Mouse (Mus musculus) liver, embryonic 12.5 days (tissue): Measurements from ENCODE around the gene Sult2b1. TPM values are rescaled to one million over a fixed set of nuclear protein-coding genes. Genes with fewer than 3 reads are reported as not detected.

Experiments used
- ATAC-seq: fragments of 200-750 bp; cut with Nextera tagmentation; 2 replicates; pipeline ENCODE4 v1.8.0; 2017; ENCODE audit warnings: moderate number of reproducible peaks, mild to moderate bottlenecking, moderate library complexity
- H3K27ac ChIP-seq: fragments of 300-500 bp; sonication (generic); 2 replicates; pipeline ENCODE4 v1.5.1; 2016; ENCODE audit warnings: mild to moderate bottlenecking
- H3K27me3 ChIP-seq: fragments of 300-500 bp; sonication (generic); replicated peaks from 2 replicates; pipeline ENCODE4 v1.6.1; 2016; ENCODE audit warnings: mild to moderate bottlenecking, moderate library complexity
- H3K36me3 ChIP-seq: fragments of 300-500 bp; sonication (generic); 2 replicates; pipeline ENCODE4 v1.6.1; 2016; ENCODE audit warnings: mild to moderate bottlenecking, moderate library complexity
- H3K4me1 ChIP-seq: fragments of 300-500 bp; sonication (generic); 2 replicates; pipeline ENCODE4 v1.6.1; 2016
- H3K4me2 ChIP-seq: fragments of 300-500 bp; sonication (generic); 2 replicates; pipeline ENCODE4 v1.6.1; 2016; ENCODE audit warnings: mild to moderate bottlenecking, moderate library complexity
- H3K4me3 ChIP-seq: fragments of 300-500 bp; sonication (generic); 2 replicates; pipeline ENCODE4 v1.5.1; 2016; ENCODE audit warnings: mild to moderate bottlenecking, moderate library complexity
- H3K9ac ChIP-seq: fragments of 300-500 bp; sonication (generic); 2 replicates; pipeline ENCODE4 v1.6.1; 2016; ENCODE audit warnings: mild to moderate bottlenecking, moderate library complexity
- H3K9me3 ChIP-seq: fragments of 300-500 bp; sonication (generic); replicated peaks from 2 replicates; pipeline ENCODE4 v1.6.1; 2016; ENCODE audit warnings: mild to moderate bottlenecking, moderate library complexity
- WGBS: fragments of 180-500 bp; shearing (Covaris S2); methylation state at CpG from one replicate; pipeline ENCODE4 v1.1.7; 2016; ENCODE audit not compliant: insufficient replicate concordance; 5-methylcytosine and 5-hydroxymethylcytosine counted together
- polyA plus RNA-seq: library from polyadenylated mRNA; unstranded; fragments of >200 nt; fragmentation: Nextera tagmentation; extraction: Ambion mirVana; gene quantifications from 2 replicates; pipeline ENCODE4 v1.2.1, GENCODE M21; 2016

The Sult2b1 gene
- polyA plus RNA-seq, 1 experiment from 2014 or later = 0.81 TPM

DNA sequence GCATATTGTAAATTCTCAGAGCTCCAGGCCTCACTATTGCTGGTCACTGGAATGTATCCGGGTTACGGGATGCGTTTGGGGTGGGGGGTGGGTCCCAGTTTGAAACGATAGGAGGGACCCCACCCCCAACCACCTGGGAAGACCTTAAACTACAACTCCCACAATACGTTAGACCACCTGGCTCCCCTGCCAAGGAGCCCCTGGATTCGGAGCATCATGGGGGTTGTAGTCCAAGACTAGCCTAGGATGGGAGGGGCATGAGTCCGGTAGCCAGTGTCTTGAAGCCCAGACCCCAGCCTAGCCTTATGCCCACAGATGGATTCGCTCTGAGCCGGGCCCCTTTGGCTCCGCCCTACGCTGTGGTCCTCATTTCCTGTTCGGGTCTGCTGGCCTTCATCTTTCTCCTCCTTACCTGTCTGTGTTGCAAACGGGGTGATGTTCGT lies 1.7 kb upstream of the Sult2b1 start:
- H3K4me2 ChIP-seq = peak overlapping the region; percentile 60
- H3K4me3 ChIP-seq = peak overlapping the region; percentile 18; the same call in 1 of the 2 replicates
- H3K27me3 ChIP-seq = peaks cover 97% of the 10 kb centered on the region
- H3K4me1 ChIP-seq = peaks cover 40% of the 10 kb centered on the region
- no peaks in the 10 kb centered on the region for H3K9me3 ChIP-seq
- H3K27ac ChIP-seq = no peak overlapping the region
- 3% methylated on average over 14 of the region's 14 CpGs for WGBS
- no peak for ATAC-seq
- H3K36me3 ChIP-seq = no peaks in the 10 kb centered on the region
- H3K9ac ChIP-seq = no peak overlapping the region

DNA sequence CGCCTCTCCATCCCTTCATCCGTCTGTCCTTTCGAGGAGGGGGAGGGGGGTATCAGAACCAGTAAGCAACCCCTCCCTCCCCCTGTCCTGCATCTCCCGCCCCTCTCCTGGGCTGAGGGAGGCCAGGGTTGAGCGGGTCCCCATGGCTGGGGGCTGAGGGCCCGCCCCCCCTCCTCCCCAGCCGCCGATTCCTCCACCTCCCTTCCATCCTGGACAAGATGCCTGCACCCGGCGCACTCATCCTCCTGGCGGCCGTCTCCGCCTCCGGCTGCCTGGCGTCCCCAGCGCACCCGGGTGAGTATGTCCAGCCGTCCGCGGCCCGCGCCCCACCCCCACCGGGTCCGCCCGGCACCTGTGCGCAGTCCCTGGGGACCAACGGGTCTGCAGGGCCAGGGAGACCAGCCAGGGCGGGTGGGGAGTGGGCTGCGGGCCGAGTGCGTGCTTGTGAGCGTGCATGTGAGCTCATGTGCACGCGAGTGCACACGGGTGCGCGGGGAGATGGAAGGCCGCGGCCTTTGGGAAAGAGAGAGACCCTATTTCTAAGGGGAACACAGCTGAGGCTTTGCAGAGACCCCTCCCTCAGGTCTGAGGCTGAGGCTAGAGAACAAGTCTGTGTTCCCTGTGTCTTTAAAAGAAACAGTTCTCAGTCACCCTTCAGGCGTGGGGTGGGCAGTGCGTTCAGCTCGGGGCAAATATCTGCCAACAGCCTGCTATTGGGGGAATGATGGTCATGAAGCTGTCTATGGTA lies 1.1 kb upstream of the Sult2b1 start:
- H3K4me3 ChIP-seq = peak overlapping the region; percentile 47
- no peaks in the 10 kb centered on the region for H3K9me3 ChIP-seq
- no peak for ATAC-seq
- peaks cover 97% of the 10 kb centered on the region for H3K27me3 ChIP-seq
- WGBS = 3% methylated on average over 41 of the region's 42 CpGs
- H3K36me3 ChIP-seq = no peaks in the 10 kb centered on the region
- H3K9ac ChIP-seq = peak overlapping the region; percentile 37
- H3K4me1 ChIP-seq = peaks cover 40% of the 10 kb centered on the region
- H3K4me2 ChIP-seq = peak overlapping the region; percentile 60
- no peak overlapping the region for H3K27ac ChIP-seq

DNA sequence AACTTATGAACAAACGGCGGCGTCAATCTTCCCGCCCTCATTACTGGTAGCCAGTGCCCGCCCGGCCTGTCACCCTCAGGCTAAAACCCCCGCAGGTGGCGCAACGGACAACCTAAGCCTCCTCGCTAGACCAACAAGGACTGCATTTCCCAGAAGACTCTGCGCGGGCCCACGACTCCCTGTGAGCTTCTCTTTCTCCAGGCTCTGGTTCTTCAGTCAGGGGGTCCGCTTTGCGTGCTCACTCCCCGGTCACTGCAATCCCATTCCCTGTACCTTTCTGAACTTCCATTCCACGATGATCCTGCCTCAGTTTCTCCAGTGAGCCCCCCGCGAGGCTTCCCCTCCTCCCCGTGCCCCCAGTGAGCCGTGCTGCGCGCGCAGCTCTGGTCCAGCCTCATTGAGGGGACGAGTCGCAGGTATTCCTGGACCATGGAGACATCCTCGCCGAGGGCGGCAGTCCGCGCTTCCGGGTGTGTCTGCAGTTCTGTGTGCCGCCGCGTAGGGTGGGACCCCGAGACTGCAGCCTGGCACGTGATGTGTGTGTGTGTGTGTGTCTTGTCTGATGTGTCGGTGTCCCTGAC lies 868 bp downstream of the Sult2b1 start, which contains the start of gene Lmtk3:
Gene Lmtk3 (plus strand): TSS at position 228 of the 581 bp plus-strand sequence.
- ATAC-seq = peak; percentile 23; the same call in 1 of the 2 replicates
- H3K4me2 ChIP-seq = peak within 1 kb of the TSS; percentile 75
- under 1% methylated on average over 38 of the region's 38 CpGs for WGBS

DNA sequence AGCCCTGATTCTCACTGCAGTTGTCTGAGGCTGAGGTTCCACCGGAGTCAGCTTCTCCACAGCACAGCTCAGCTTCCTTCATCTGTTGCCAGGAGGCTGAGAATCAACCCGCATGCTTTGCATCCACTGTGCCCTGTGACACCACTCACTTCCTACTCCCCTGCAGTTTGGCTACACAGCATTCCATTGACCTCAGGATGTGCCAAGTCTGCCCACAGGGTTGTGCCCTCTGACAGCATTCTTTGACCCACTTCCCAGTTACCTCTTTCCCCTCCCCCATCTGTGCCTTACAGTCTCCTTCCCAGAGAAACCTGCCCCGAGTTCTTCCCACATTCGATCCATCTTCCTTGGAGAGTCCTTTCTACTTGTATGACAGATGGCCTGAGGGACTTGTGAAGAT lies 2.2 kb downstream of the Sult2b1 start:
- H3K4me3 ChIP-seq = no peak overlapping the region
- H3K27ac ChIP-seq = no peak overlapping the region
- H3K9me3 ChIP-seq = no peaks in the 10 kb centered on the region
- no peak overlapping the region for H3K9ac ChIP-seq
- no peaks in the 10 kb centered on the region for H3K36me3 ChIP-seq
- peaks cover 45% of the 10 kb centered on the region for H3K4me1 ChIP-seq
- WGBS = 56% methylated on average over 4 of the region's 4 CpGs
- H3K4me2 ChIP-seq = no peak overlapping the region
- ATAC-seq = no peak
- peaks cover 92% of the 10 kb centered on the region for H3K27me3 ChIP-seq

More for the DNA sequence above, 868 bp downstream of the Sult2b1 start, which contains the start of gene Lmtk3:
- Histone ChIP-seq H3K4me3 (peak within 1 kb of the TSS; percentile 58), H3K9ac (peak within 1 kb of the TSS; percentile 51), H3K27me3 (peaks cover 94% of the 10 kb centered on the region), H3K36me3 (no peaks in the 10 kb centered on the region), H3K4me1 (peaks cover 47% of the 10 kb centered on the region), H3K9me3 (no peaks in the 10 kb centered on the region), H3K27ac (no peak within 1 kb of the TSS)

DNA sequence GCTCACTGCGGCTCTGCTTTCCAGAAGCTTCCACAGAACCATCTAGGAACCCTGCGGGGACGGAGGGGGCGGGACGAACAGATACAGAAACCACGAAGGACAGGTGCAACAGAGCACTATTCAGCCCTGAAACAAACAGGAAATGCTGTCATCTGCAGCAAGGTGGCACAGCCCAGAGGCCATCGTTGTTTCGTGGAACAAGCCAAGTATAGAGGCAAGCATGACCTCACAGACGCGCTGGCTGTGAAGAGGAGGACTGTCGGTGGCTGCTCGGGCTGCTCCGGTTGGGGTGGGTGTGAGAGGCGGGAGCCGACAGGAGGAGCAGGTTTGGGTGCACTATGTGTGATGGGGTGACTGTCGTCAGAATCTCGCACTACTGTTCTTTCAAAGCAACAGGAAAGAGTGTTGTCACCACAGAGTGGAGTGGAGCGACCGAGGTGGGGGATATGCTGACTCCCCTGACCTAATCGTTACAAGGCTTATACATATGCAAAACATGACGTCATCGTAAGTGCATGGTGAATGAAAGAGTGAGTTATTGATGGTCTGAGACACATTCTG lies 5.3 kb downstream of the Sult2b1 start:
- no peak for ATAC-seq
- Histone ChIP-seq H3K4me2 (peak overlapping the region; percentile 43), H3K4me1 (peaks cover 16% of the 10 kb centered on the region), H3K27me3 (peaks cover 71% of the 10 kb centered on the region), H3K27ac (no peak overlapping the region), H3K9ac (no peak overlapping the region), H3K4me3 (no peak overlapping the region), H3K36me3 (no peaks in the 10 kb centered on the region), H3K9me3 (no peaks in the 10 kb centered on the region)
- 16% methylated on average over 22 of the region's 22 CpGs for WGBS

DNA sequence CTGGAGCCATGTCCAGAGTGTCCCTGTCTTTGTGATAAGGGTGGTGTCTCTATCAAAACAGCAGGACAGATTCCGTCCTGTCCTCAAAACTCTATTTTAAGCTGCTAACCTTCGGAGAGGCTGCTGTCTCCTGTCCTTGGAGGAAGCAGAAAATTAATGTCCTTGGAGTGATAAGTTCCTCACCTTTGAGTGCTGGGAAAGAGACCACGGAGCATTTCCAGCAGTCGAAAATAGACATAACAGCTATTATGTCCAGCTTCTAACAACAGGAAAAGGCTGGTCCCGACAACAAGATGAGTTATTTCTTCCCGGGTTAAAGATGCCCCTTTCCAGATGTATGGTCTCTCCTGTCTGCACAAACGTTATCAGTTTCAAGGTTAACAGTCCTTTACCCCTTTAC lies 9.2 kb downstream of the Sult2b1 start:
- H3K9me3 ChIP-seq = no peaks in the 10 kb centered on the region
- 52% methylated on average over 7 of the region's 7 CpGs for WGBS
- ATAC-seq = no peak
- H3K27me3 ChIP-seq = peaks cover 52% of the 10 kb centered on the region
- H3K4me3 ChIP-seq = no peak overlapping the region
- no peak overlapping the region for H3K9ac ChIP-seq
- H3K4me1 ChIP-seq = peaks cover 7% of the 10 kb centered on the region
- no peak overlapping the region for H3K27ac ChIP-seq
- no peak overlapping the region for H3K4me2 ChIP-seq
- H3K36me3 ChIP-seq = no peaks in the 10 kb centered on the region

DNA sequence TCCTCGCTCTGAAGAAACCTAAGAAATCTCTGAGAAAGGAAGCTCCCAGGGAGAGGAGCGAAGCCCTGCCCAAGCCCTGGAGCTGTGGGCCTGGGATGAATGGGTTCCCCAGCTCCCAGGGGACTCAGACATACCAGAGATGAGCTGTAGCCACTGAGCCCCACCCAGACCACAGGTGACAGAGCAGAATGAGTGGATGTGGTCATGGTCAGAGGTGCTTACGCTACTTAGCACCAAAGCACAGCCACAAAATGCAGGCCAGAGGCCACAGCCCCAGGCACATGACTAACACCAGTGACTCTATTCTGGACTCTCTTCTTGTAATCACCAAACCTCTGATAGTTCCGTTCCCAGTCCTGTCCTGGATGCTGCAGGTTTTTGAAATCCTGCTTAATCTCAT lies 13.4 kb downstream of the Sult2b1 start:
- Histone ChIP-seq H3K9me3 (no peaks in the 10 kb centered on the region), H3K36me3 (no peaks in the 10 kb centered on the region), H3K4me2 (no peak overlapping the region), H3K4me3 (no peak overlapping the region), H3K9ac (no peak overlapping the region), H3K27ac (no peak overlapping the region), H3K4me1 (no peaks in the 10 kb centered on the region), H3K27me3 (peaks cover 26% of the 10 kb centered on the region)
- 55% methylated on average over 4 of the region's 4 CpGs for WGBS
- no peak for ATAC-seq

DNA sequence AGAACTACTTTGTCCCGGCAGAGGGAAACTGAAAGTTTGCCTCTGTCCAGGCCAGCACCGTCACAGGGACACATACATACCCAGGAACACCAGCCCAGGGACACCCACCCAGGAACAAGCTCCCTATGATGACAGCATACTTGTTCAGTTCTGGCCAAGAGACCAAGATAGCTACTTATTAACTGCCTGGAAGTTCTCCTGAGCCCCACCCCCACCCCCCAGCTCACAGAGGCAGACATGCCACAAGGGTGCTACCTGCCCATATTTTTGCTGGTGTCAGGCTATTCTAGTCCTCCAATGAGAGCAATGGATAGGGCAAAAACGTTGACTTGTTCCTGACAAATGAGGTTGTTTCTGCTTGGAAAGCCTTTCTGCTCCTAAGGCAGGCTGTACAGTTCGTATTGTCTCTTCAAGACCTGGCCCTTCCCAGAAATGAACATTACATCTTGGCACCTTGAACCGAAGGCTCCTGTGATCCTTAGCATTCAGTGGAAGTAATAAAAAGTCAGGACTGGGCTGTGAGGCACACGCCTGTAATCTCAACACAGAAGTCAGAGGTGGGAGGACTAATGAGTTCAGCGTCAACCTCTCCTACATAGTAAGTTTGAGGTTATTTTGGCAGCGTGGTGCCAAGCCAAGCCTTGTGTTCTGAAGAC lies 13.9 kb downstream of the Sult2b1 start:
- no peak overlapping the region for H3K27ac ChIP-seq
- H3K9ac ChIP-seq = no peak overlapping the region
- H3K27me3 ChIP-seq = peaks cover 27% of the 10 kb centered on the region
- no peak overlapping the region for H3K4me2 ChIP-seq
- no peaks in the 10 kb centered on the region for H3K9me3 ChIP-seq
- H3K4me3 ChIP-seq = no peak overlapping the region
- H3K4me1 ChIP-seq = no peaks in the 10 kb centered on the region
- no peak for ATAC-seq
- WGBS = 45% methylated on average over 8 of the region's 8 CpGs
- H3K36me3 ChIP-seq = no peaks in the 10 kb centered on the region

DNA sequence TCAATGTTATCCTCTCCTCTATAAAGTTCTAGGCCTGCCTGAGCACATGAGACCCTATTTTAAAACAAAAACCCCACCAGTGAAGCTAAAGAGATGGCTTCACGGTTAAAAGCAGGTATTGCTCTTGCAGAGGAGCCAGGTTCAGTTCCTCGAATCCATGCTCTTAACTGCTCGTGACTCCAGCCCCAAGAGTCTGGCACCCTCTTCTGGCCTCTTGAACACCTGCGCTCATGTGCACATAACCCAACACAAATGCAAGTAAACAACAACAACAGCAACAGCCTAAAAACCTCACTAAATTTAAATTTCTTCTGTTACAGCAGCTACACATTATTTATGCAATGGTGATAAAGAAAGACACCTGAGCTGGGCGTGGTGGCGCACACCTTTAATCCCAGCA lies 17.0 kb downstream of the Sult2b1 start:
- 66% methylated on average over 6 of the region's 6 CpGs for WGBS
- no peaks in the 10 kb centered on the region for H3K4me1 ChIP-seq
- no peaks in the 10 kb centered on the region for H3K9me3 ChIP-seq
- no peak overlapping the region for H3K4me3 ChIP-seq
- no peak overlapping the region for H3K27ac ChIP-seq
- no peak overlapping the region for H3K9ac ChIP-seq
- H3K36me3 ChIP-seq = no peaks in the 10 kb centered on the region
- H3K4me2 ChIP-seq = no peak overlapping the region
- no peak for ATAC-seq
- H3K27me3 ChIP-seq = peaks cover 8% of the 10 kb centered on the region; the same call in 1 of the 2 replicates

DNA sequence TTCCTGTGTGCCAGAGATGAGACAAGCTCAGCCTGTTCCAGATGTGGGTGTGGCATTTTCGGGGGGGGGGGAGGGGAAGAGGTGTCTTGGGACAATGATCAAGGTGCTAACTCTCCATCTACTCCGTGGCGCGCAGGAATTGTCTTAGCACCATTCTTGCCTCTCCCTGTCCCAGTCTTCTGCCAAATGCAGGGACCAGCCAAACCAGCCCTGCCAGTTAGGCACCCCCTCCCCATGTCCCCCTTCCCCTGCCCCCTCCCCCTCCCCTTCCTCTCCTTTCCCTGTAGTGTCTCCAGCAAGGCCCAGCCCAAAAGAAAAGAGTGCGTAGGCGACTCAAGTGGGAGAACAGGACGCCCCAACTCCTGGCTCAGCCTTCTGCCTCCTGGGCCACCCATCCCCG lies 17.7 kb downstream of the Sult2b1 start:
- H3K4me2 ChIP-seq = no peak overlapping the region
- no peak overlapping the region for H3K27ac ChIP-seq
- no peaks in the 10 kb centered on the region for H3K9me3 ChIP-seq
- H3K27me3 ChIP-seq = 0 out of 2 replicates have a peak, but pooled peaks cover 11% of the 10 kb centered on the region
- H3K9ac ChIP-seq = no peak overlapping the region
- no peak overlapping the region for H3K4me3 ChIP-seq
- ATAC-seq = no peak
- H3K36me3 ChIP-seq = no peaks in the 10 kb centered on the region
- WGBS = 38% methylated on average over 8 of the region's 8 CpGs
- no peaks in the 10 kb centered on the region for H3K4me1 ChIP-seq

DNA sequence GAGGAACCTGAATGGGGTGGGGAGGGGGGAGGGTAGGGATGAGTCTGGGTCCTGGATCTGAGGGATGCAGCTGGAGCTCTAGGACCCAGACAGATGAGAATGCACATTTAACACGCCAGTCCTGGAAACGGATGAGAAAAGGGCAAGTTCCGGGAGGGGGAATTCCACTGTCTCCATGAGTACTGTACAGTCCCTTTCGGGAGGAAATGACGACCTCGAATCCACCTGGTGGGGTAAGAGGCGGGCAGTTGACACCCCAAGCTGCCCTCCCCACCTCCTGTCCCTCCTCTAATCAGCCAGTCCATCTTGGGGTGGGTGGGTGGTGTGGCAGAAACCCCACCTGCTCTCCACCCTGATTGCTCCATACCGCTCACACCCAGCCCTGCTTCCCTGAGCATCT lies 18.5 kb downstream of the Sult2b1 start:
- WGBS = 42% methylated on average over 8 of the region's 8 CpGs
- no peaks in the 10 kb centered on the region for H3K36me3 ChIP-seq

DNA sequence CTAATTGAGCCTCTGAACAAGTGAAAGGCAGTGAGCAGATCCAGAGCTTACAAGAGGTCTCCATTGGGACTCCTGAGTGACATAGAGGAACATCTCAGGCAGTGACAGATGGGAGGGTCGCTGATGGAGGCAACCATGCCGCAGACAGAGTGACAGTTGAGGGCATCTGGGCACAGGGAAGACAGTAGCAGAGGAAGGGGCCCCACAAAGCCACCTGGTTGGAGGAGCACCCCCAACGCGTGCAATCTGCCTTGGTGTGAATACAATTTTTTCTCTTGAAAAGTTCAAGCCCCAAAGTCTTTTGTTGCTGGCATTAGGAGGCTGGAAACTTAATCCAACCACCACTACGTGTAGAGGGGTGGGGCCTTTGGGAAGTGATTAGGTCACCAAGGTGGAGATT lies 24.3 kb downstream of the Sult2b1 start:
- no peaks in the 10 kb centered on the region for H3K9me3 ChIP-seq
- no peak for ATAC-seq
- H3K4me3 ChIP-seq = no peak overlapping the region
- H3K27ac ChIP-seq = no peak overlapping the region
- H3K27me3 ChIP-seq = peaks cover 41% of the 10 kb centered on the region
- H3K4me2 ChIP-seq = no peak overlapping the region
- no peaks in the 10 kb centered on the region for H3K4me1 ChIP-seq
- 46% methylated on average over 5 of the region's 5 CpGs for WGBS
- no peaks in the 10 kb centered on the region for H3K36me3 ChIP-seq
- no peak overlapping the region for H3K9ac ChIP-seq

More for the DNA sequence above, 18.5 kb downstream of the Sult2b1 start:
- Histone ChIP-seq H3K4me3 (no peak overlapping the region), H3K9me3 (no peaks in the 10 kb centered on the region), H3K4me1 (no peaks in the 10 kb centered on the region), H3K4me2 (no peak overlapping the region), H3K27ac (no peak overlapping the region), H3K27me3 (peaks cover 14% of the 10 kb centered on the region), H3K9ac (no peak overlapping the region)
- no peak for ATAC-seq
